Mouse (Mus musculus): ENCODE measurements around the gene Tram2. TPM values are rescaled to one million over a fixed set of nuclear protein-coding genes. Genes with fewer than 3 reads are reported as not detected.
A peak's percentile ranks its signal among the peaks of the same experiment; 100 is the strongest.

Gene Tram2
- 8.1 and 8.3 TPM in 2 replicates for polyA plus RNA-seq (2015; fragmentation: Nextera tagmentation; extraction: Ambion mirVana)

DNA sequence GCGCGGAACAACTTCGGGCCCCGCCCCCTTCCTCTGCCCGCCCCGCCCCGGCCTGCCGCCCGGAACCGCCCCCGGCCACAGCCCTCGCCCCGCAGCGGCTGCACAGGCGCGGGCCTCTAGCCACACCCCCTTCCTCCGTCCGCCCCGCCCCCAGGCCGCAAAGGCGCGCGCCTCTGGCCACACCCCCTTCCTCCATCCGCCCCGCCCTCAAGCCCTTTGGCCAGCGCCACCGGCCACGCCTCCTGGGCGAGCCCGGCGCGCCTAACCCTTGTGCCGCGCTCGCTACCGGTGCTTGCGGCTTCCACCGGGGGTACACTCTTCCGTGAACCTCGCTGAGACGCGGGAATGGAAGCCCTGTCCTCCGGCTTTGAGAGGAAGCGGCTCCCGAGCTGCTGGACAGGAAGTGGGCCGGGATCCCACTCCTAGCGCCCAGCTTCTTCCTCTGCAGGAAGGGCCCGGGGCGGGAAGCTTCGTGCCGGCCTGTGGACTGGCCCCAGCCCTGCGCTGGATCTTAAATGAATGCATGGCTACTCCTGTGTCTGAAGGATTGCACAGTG is at the start of gene Tram2:
Gene Tram2 (minus strand): TSS at position 13 of the 557 bp plus-strand sequence.
- Histone ChIP-seq H3K4me3 (ENCODE audit: low read depth, low read length) (peak within 1 kb of the TSS; percentile 65), H3K9me3 (ENCODE audit: low read length) (no peaks in the 10 kb centered on the region), H3K9ac (replicated peaks; ENCODE audit: low read depth) (peak within 1 kb of the TSS; percentile 58), H3K4me1 (ENCODE audit: insufficient read depth, low read depth, low read length) (peaks cover 24% of the 10 kb centered on the region), H3K4me2 (replicated peaks; ENCODE audit: low read depth, low read length) (peak within 1 kb of the TSS; percentile 66), H3K36me3 (ENCODE audit: insufficient read depth, low read length) (no peaks in the 10 kb centered on the region), H3K27ac (ENCODE audit: low read length) (peak within 1 kb of the TSS; percentile 95), H3K27me3 (replicated peaks; ENCODE audit: insufficient read depth, low read length) (no peaks in the 10 kb centered on the region)
- WGBS = 5% methylated on average over 29 of the region's 52 CpGs
- TF ChIP-seq EP300 (IDR thresholded peaks at IDR 0.05) (peak; percentile 14; the same call in 1 of the 2 replicates), CTCF (IDR thresholded peaks at IDR 0.05) (peak; percentile 30; the same call in 1 of the 2 replicates)
- DNase-seq (ENCODE audit: low spot score) = peak; percentile 95
- ATAC-seq = peak; percentile 96

DNA sequence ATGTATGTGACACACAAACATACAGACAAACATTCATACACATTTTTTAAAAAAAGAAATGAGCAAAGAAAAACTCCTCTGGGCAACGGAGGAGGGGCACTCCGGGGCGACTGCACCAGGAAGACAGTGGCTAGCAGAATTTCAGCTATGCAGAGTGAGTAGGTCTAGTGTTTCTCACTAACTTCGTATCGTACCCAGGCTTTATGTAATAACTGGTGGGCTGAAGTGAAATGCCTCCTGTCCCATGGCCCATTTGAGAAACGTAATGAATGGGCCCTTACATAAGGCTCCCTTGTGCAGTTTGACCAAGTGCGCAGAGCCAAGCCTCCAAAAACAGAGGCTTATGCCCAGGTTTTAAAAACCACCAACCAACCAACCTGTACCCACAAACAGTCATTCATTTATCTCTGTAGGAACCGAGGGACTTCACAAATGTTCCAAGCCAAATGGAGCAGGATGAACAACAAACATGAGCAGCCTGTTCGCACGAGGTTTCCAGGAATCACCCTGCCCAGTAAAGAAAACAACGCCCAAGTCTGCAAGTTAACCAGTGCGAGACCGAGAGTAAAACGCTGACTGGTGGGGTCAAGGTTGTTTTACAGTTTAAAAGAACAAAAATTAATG is 45.8 kb upstream of the Tram2 start:
- WGBS = 57% methylated on average over 14 of the region's 14 CpGs
- H3K27me3 ChIP-seq (replicated peaks; ENCODE audit: insufficient read depth, low read length) = no peaks in the 10 kb centered on the region
- H3K36me3 ChIP-seq (ENCODE audit: insufficient read depth, low read length) = no peaks in the 10 kb centered on the region
- no peak overlapping the region for H3K27ac ChIP-seq (ENCODE audit: low read length)
- H3K4me2 ChIP-seq (replicated peaks; ENCODE audit: low read depth, low read length) = no peak overlapping the region
- DNase-seq (ENCODE audit: low spot score) (no peak), ATAC-seq (no peak)
- no peak overlapping the region for H3K9ac ChIP-seq (replicated peaks; ENCODE audit: low read depth)
- TF ChIP-seq EP300 (IDR thresholded peaks at IDR 0.05) (no peak), CTCF (IDR thresholded peaks at IDR 0.05) (no peak)
- H3K9me3 ChIP-seq (ENCODE audit: low read length) = no peaks in the 10 kb centered on the region
- no peak overlapping the region for H3K4me3 ChIP-seq (ENCODE audit: low read depth, low read length)
- no peaks in the 10 kb centered on the region for H3K4me1 ChIP-seq (ENCODE audit: insufficient read depth, low read depth, low read length)

DNA sequence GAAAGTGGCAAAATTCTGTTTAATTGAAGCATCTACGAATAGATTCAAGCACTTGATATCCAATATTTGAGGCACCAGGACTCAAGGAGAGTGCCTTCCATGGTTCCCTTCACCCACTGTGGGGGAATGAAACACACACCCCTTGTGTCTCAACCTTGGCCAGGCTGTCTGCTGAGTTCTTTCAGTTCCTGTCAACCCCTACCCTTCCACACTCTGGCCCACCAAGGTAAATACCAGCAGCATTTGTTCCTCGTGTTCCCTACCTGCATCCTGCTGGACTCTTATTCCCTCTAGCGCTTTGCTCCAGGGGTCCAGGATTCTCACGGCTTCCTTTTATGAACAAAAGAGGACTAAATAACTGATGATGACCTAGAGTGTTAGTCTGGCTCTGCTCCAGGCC is 24.8 kb upstream of the Tram2 start:
- no peak for DNase-seq (ENCODE audit: low spot score)
- Histone ChIP-seq H3K27ac (ENCODE audit: low read length) (no peak overlapping the region), H3K9me3 (ENCODE audit: low read length) (no peaks in the 10 kb centered on the region), H3K9ac (replicated peaks; ENCODE audit: low read depth) (no peak overlapping the region), H3K36me3 (ENCODE audit: insufficient read depth, low read length) (no peaks in the 10 kb centered on the region), H3K4me2 (replicated peaks; ENCODE audit: low read depth, low read length) (no peak overlapping the region), H3K4me1 (ENCODE audit: insufficient read depth, low read depth, low read length) (no peaks in the 10 kb centered on the region), H3K4me3 (ENCODE audit: low read depth, low read length) (no peak overlapping the region), H3K27me3 (replicated peaks; ENCODE audit: insufficient read depth, low read length) (no peaks in the 10 kb centered on the region)
- TF ChIP-seq EP300 (IDR thresholded peaks at IDR 0.05) (no peak), CTCF (IDR thresholded peaks at IDR 0.05) (no peak)
- no peak for ATAC-seq
- WGBS = 77% methylated on average over 4 of the region's 4 CpGs

DNA sequence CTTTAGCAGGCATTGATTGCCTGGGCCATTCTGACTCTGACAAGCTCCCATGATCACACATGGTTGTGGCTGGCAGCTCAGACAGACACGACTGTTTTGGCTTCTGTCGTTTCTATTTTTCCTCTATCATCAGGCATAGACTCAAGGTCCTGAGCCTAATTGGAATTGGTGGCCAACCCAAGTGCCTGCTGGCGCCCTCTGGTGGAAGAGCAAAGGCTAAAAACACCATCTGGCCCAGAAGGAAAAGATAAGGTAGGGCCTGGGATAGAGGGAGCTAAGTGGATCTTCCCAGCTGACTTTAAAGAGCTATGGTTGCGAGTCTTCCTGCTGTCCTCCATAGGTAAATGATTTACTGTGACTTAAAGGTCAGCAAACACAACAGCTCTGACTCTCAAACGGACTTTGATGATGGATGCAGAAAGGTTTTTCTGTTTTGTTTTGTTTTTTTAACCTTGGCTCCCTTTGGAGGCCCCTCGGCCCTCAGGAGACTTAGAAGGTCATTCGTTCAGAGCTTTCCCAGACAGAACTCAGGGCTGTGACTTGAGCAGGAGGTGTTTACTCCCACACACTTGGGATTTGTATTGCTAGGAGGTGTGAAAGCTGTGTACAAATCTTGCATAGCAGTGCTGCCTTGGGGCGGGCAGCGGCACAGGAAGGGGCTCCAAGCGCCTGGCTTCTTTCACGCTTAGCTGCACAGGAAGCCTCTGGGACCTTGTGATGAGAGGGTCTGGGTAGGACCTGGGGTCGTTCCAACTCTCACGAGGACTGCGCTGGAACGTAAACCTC is 22.4 kb upstream of the Tram2 start:
- no peaks in the 10 kb centered on the region for H3K4me1 ChIP-seq (ENCODE audit: insufficient read depth, low read depth, low read length)
- WGBS = 31% methylated on average over 15 of the region's 15 CpGs
- no peak overlapping the region for H3K27ac ChIP-seq (ENCODE audit: low read length)
- TF ChIP-seq EP300 (IDR thresholded peaks at IDR 0.05) (no peak), CTCF (IDR thresholded peaks at IDR 0.05) (peak; percentile 89)
- no peaks in the 10 kb centered on the region for H3K9me3 ChIP-seq (ENCODE audit: low read length)
- H3K4me3 ChIP-seq (ENCODE audit: low read depth, low read length) = no peak overlapping the region
- no peak overlapping the region for H3K9ac ChIP-seq (replicated peaks; ENCODE audit: low read depth)
- H3K27me3 ChIP-seq (replicated peaks; ENCODE audit: insufficient read depth, low read length) = no peaks in the 10 kb centered on the region
- DNase-seq (ENCODE audit: low spot score) (peak; percentile 71), ATAC-seq (peak; percentile 65)
- no peak overlapping the region for H3K4me2 ChIP-seq (replicated peaks; ENCODE audit: low read depth, low read length)
- H3K36me3 ChIP-seq (ENCODE audit: insufficient read depth, low read length) = no peaks in the 10 kb centered on the region

DNA sequence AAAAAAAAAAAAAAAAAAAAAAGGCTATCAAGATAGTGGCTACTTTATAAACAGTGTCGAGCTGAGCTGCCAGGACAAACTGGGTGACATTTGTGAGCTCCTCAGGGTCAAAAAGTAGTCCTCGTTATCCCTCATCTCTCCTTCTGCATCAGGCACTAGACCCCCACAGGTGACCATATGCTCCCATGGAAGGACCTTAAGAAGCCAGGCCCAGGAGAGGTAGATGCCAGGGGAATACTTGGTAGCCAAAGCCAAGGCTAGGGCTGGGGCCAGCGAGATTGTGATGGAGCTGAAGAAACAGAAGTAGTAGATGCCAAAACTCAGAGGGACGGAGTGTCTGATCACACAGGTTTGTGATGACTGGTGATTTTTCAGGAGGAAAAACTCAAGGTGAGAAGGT is 21.7 kb upstream of the Tram2 start:
- Histone ChIP-seq H3K27me3 (replicated peaks; ENCODE audit: insufficient read depth, low read length) (no peaks in the 10 kb centered on the region), H3K9me3 (ENCODE audit: low read length) (no peaks in the 10 kb centered on the region), H3K4me1 (ENCODE audit: insufficient read depth, low read depth, low read length) (no peaks in the 10 kb centered on the region), H3K4me2 (replicated peaks; ENCODE audit: low read depth, low read length) (no peak overlapping the region), H3K27ac (ENCODE audit: low read length) (no peak overlapping the region), H3K4me3 (ENCODE audit: low read depth, low read length) (no peak overlapping the region), H3K9ac (replicated peaks; ENCODE audit: low read depth) (no peak overlapping the region), H3K36me3 (ENCODE audit: insufficient read depth, low read length) (no peaks in the 10 kb centered on the region)
- 83% methylated on average over 4 of the region's 4 CpGs for WGBS
- ATAC-seq (no peak), DNase-seq (ENCODE audit: low spot score) (no peak)
- no peak for TF ChIP-seq CTCF (IDR thresholded peaks at IDR 0.05)
- TF ChIP-seq EP300 (IDR thresholded peaks at IDR 0.05) = no peak
